Mouse (Mus musculus) ES-Bruce4 (cell line): Measurements from ENCODE around the gene Olfr766-ps1. TPM values are rescaled to one million over a fixed set of nuclear protein-coding genes. Genes with fewer than 3 reads are reported as not detected.
"Not testable (repeated sequence)": the region's sequence is repeated elsewhere in the genome, so short reads cannot be mapped to it uniquely, and the experiment has no call there.

Experiments used
- H3K27ac ChIP-seq: 2 replicates; pipeline ENCODE4 v1.5.1; 2012; ENCODE audit warnings: low read length, inconsistent platforms; ENCODE audit not compliant: insufficient read depth
- H3K27me3 ChIP-seq: 2 replicates; pipeline ENCODE4 v1.6.1; 2012; ENCODE audit warnings: mild to moderate bottlenecking, low read length, inconsistent platforms; ENCODE audit not compliant: control insufficient read depth, poor library complexity, insufficient read depth, severe bottlenecking
- H3K36me3 ChIP-seq: 2 replicates; pipeline ENCODE4 v1.6.1; 2012; ENCODE audit warnings: inconsistent platforms, mild to moderate bottlenecking, low read length, moderate library complexity; ENCODE audit not compliant: control insufficient read depth, poor library complexity, insufficient read depth, severe bottlenecking
- H3K4me1 ChIP-seq: one replicate; pipeline ENCODE4 v1.8.1; 2011; ENCODE audit warnings: low read length; ENCODE audit not compliant: control insufficient read depth, insufficient read depth
- H3K4me3 ChIP-seq: 2 replicates; pipeline ENCODE4 v1.5.1; 2011; ENCODE audit warnings: low read depth, mild to moderate bottlenecking, low read length
- H3K9ac ChIP-seq: 2 replicates; pipeline ENCODE4 v1.6.1; 2012; ENCODE audit warnings: low read depth, mild to moderate bottlenecking, inconsistent platforms; ENCODE audit not compliant: poor library complexity, severe bottlenecking
- H3K9me3 ChIP-seq: replicated peaks from 2 replicates; pipeline ENCODE4 v1.6.1; 2012; ENCODE audit warnings: mild to moderate bottlenecking, low read length, inconsistent platforms; ENCODE audit not compliant: control insufficient read depth, poor library complexity, insufficient read depth, severe bottlenecking
- CTCF ChIP-seq: IDR thresholded peaks from one replicate; pipeline ENCODE4 v1.8.1; 2011; ENCODE audit warnings: low read depth, low read length
- EP300 ChIP-seq: IDR thresholded peaks from 2 replicates; pipeline ENCODE4 v1.6.1; 2011; ENCODE audit warnings: low read depth, low read length; ENCODE audit not compliant: insufficient read depth
- POLR2A ChIP-seq: IDR thresholded peaks from one replicate; pipeline ENCODE4 v1.8.1; 2011; ENCODE audit warnings: low read length; ENCODE audit not compliant: insufficient read depth
- polyA plus RNA-seq: library from polyadenylated mRNA; stranded (reverse); fragments of >200 nt; gene quantifications from 2 replicates; pipeline ENCODE4 v1.2.4, GENCODE M21; 2011; ENCODE audit warnings: low read depth; ENCODE audit not compliant: missing spikeins, insufficient read depth, insufficient read length

The Olfr766-ps1 gene
- not detected in 2 replicates for polyA plus RNA-seq

DNA sequence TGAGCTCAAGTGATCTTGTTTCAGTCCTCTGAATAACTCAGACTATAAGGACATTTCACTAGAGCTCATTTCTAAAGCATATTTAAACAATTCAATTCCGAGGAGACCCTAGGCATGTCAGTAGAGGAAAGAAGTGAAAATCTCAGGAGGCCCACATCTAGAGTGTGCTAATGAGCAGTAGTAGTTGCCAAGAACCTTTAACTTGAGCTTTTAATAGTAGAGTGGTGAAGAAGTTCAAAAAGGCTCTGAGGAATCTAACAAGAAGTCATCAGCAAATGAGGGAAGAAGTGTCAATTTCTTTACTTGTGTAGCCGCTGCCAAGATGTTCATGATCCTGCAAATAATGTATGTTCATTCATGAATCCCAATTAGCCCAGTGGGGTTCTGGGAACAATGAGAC lies at the start of gene Olfr766-ps1:
Gene Olfr766-ps1, minus strand, starts transcription at position 101 of the 400 bp plus-strand sequence.
- H3K27ac ChIP-seq, result no peak within 1 kb of the TSS
- no peaks in the 10 kb centered on the region for H3K4me1 ChIP-seq
- no peak within 1 kb of the TSS for H3K9ac ChIP-seq
- H3K9me3 ChIP-seq, result no peaks in the 10 kb centered on the region; the same call in 1 of the 2 replicates
- no peak within 1 kb of the TSS for H3K4me3 ChIP-seq
- H3K27me3 ChIP-seq, result no peaks in the 10 kb centered on the region
- no peak for TF ChIP-seq POLR2A
- TF ChIP-seq CTCF, result no peak
- no peak for TF ChIP-seq EP300
- no peaks in the 10 kb centered on the region for H3K36me3 ChIP-seq

DNA sequence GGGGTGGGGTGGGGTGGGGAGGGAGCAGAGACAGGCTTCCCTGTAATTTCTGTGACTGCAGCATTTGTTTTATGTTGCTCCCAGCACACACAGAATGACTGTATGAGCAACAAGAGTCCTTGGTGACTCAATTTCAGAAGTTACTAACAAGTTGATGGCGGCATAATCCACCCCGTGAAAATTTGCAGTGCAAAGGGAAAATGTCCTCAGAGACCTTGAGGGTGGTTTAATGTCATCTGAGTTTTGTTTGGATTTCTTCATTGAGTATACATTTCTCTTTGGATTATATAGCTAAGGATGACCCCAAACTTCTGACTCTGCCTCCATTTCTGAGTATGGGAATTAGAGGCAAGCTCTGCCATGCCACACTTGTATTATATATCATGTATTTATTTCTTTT lies 49.0 kb upstream of the Olfr766-ps1 start, which contains the start of gene Olfr769:
Gene Olfr769, minus strand, starts transcription at position 101 of the 400 bp plus-strand sequence.
- H3K36me3 ChIP-seq, result no peaks in the 10 kb centered on the region
- TF ChIP-seq EP300 (no peak), CTCF (no peak), POLR2A (no peak)
- no peaks in the 10 kb centered on the region for H3K9me3 ChIP-seq
- no peak within 1 kb of the TSS for H3K4me3 ChIP-seq
- H3K27ac ChIP-seq, result no peak within 1 kb of the TSS
- H3K4me1 ChIP-seq, result no peaks in the 10 kb centered on the region
- no peak within 1 kb of the TSS for H3K9ac ChIP-seq
- H3K27me3 ChIP-seq, result no peaks in the 10 kb centered on the region

DNA sequence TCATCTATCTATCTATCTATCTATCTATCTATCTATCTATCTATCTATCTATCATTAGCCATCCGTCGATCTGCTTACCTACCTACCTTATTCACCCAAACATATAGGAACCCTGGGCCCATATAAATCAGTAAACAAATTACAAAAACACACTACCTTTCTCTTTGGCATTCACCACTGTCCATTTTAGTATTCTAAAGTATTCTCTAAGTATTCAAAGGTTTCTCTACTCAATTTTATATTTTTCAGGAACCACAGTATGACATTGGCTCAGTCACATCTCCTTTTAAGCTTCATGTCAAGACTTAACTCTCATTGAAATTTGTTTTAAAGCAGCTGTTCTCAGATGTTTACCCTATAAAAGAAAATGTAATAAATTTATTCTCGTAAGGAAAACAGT lies 46.4 kb upstream of the Olfr766-ps1 start:
- no peak overlapping the region for H3K9ac ChIP-seq
- no peak overlapping the region for H3K4me3 ChIP-seq

GRCm38 (mm10) chr10:129101231-129101630 lies 32.5 kb upstream of the Olfr766-ps1 start:
- no peaks in the 10 kb centered on the region for H3K36me3 ChIP-seq
- no peak overlapping the region for H3K9ac ChIP-seq
- TF ChIP-seq EP300 (no peak), CTCF (no peak), POLR2A (no peak)
- H3K4me1 ChIP-seq, result no peaks in the 10 kb centered on the region
- H3K27me3 ChIP-seq, result no peaks in the 10 kb centered on the region
- no peaks in the 10 kb centered on the region for H3K9me3 ChIP-seq
- no peak overlapping the region for H3K4me3 ChIP-seq
- no peak overlapping the region for H3K27ac ChIP-seq

More for the DNA sequence above, 46.4 kb upstream of the Olfr766-ps1 start:
- no peaks in the 10 kb centered on the region for H3K4me1 ChIP-seq
- TF ChIP-seq CTCF (no peak), POLR2A (no peak), EP300 (no peak)
- H3K9me3 ChIP-seq, result no peaks in the 10 kb centered on the region
- H3K36me3 ChIP-seq, result no peaks in the 10 kb centered on the region
- H3K27me3 ChIP-seq, result no peaks in the 10 kb centered on the region
- H3K27ac ChIP-seq, result no peak overlapping the region

DNA sequence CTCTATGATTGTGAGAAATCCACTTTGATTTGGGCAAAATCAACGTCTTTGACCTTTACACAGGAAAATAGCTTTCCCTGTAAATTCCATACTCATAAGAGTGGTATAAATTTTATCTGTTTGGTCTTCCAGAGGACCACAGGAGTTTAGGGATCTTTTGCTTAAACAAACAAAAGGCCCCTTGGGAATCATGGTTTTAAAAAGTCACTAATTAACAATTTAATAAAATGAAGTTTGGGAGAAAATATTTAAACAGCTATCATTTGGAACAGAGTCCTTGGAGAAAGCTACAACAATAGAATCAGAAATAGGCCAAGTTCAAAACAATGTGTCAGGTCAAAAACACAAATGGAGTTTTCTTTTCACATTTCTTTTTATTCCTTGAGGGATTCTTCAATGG lies 30.5 kb upstream of the Olfr766-ps1 start, which contains the start of gene Olfr768:
Gene Olfr768, minus strand, starts transcription at position 101 of the 400 bp plus-strand sequence.
- no peaks in the 10 kb centered on the region for H3K36me3 ChIP-seq
- no peaks in the 10 kb centered on the region for H3K27me3 ChIP-seq
- H3K4me3 ChIP-seq, result no peak within 1 kb of the TSS
- no peak within 1 kb of the TSS for H3K9ac ChIP-seq
- no peak within 1 kb of the TSS for H3K27ac ChIP-seq
- TF ChIP-seq EP300 (no peak), POLR2A (no peak), CTCF (no peak)
- H3K4me1 ChIP-seq, result no peaks in the 10 kb centered on the region
- no peaks in the 10 kb centered on the region for H3K9me3 ChIP-seq

GRCm38 (mm10) chr10:129082810-129083209 lies 14.0 kb upstream of the Olfr766-ps1 start, which contains the start of gene Olfr767:
Olfr767 (minus strand) TSS chr10:129082910.
- H3K36me3 ChIP-seq, H3K9me3 ChIP-seq, H3K4me1 ChIP-seq, H3K27me3 ChIP-seq, H3K27ac ChIP-seq, H3K9ac ChIP-seq, H3K4me3 ChIP-seq: not testable (repeated sequence)

DNA sequence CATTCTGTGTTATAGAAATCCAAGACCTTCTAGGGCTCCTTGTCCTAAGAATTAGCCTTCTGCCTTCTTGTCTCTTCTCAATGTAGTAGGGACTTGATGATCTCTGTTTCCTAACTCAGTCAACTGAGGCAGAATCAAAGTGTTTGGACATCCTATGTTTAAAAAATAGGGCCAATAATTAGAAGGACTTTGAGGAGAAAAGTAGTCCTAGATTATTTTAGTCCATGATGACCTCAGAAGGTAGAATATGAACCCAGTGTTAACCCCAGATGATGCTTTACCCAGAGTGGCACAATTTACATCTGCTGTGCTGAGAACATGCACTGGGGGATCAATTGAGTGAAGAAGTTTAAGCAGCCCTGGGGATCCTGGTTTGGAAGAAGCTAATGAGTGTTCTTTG lies 18.9 kb downstream of the Olfr766-ps1 start, which contains the start of gene Olfr765:
Gene Olfr765, minus strand, starts transcription at position 101 of the 400 bp plus-strand sequence.
- H3K27ac ChIP-seq, H3K4me1 ChIP-seq, H3K36me3 ChIP-seq, H3K9ac ChIP-seq, H3K27me3 ChIP-seq, H3K9me3 ChIP-seq, H3K4me3 ChIP-seq: not testable (repeated sequence)
